Mouse (Mus musculus): Measurements from ENCODE around the gene Wwtr1. TPM values are rescaled to one million over a fixed set of nuclear protein-coding genes. Genes with fewer than 3 reads are reported as not detected.

The Wwtr1 gene
- polyA plus RNA-seq, 1 experiment from 2014 or later: 11.9 TPM

DNA sequence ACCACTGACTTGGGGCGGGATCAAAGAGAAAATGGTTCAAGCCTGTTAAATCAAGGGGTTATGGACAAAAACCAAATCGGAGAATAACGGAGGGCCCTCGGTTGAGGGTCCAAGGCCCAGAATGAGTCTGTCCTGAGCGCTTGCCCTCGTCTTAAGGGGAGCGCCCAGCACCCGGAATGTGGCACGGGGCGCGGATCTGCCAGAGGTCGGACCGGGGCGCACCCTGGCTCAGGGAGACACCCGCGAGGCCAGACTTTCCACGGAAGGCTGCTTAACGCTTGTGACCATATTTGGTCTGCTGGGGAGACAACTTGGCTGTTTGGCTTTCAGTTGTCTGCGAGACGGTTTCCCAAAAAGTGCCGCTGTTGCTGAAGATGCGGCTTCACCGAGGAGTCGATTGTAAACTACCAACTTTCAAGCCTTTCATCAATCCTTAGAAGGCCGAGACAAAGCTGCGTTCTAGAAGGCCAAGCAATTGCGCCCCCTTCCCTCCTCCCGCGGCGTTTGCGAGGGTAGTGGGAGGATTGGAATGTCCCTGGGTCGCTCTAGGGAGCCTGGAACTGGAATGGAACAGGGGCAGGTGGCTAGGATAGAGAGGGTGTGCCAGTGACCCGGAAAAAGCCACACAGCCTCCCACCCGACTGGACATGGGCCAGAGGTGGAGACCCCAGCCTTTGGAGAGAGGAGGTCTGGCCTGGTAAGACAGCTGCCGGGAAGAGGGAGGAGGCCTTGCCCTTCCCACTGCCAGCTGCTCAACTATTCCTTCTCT lies 530 bp upstream of the Wwtr1 start:
- peak; percentile 75 for DNase-seq (ENCODE audit: low spot score)
- H3K27me3 ChIP-seq (replicated peaks; ENCODE audit: low read depth, poor library complexity, severe bottlenecking): no peaks in the 10 kb centered on the region
- peaks cover 9% of the 10 kb centered on the region for H3K36me3 ChIP-seq (replicated peaks)
- H3K4me3 ChIP-seq: peak overlapping the region; percentile 91
- under 1% methylated on average over 35 of the region's 35 CpGs for WGBS
- H3K4me1 ChIP-seq: peaks cover 31% of the 10 kb centered on the region
- H3K9me3 ChIP-seq: no peaks in the 10 kb centered on the region
- peak overlapping the region; percentile 93 for H3K27ac ChIP-seq (replicated peaks)

GRCm38 (mm10) chr3:57574885-57575659 lies 638 bp downstream of the Wwtr1 start:
- peaks cover 17% of the 10 kb centered on the region for H3K36me3 ChIP-seq (replicated peaks)
- peak overlapping the region; percentile 93 for H3K27ac ChIP-seq (replicated peaks)
- H3K4me1 ChIP-seq: peaks cover 31% of the 10 kb centered on the region
- under 1% methylated on average over 59 of the region's 59 CpGs for WGBS
- peak; percentile 72 for DNase-seq (ENCODE audit: low spot score)
- H3K9me3 ChIP-seq: no peaks in the 10 kb centered on the region
- H3K27me3 ChIP-seq (replicated peaks; ENCODE audit: low read depth, poor library complexity, severe bottlenecking): no peaks in the 10 kb centered on the region
- H3K4me3 ChIP-seq: peak overlapping the region; percentile 91

- Histone ChIP-seq H3K9me3 (no peaks in the 10 kb centered on the region), H3K27me3 (replicated peaks; ENCODE audit: low read depth, poor library complexity, severe bottlenecking) (no peaks in the 10 kb centered on the region), H3K4me3 (peak overlapping the region; percentile 91), H3K4me1 (peaks cover 31% of the 10 kb centered on the region), H3K27ac (replicated peaks) (peak overlapping the region; percentile 93; the same call in 1 of the 2 replicates), H3K36me3 (replicated peaks) (peaks cover 27% of the 10 kb centered on the region)
- WGBS: 44% methylated on average over 14 of the region's 14 CpGs
- DNase-seq (ENCODE audit: low spot score): no peak
These were observed 1.7 kb downstream of the Wwtr1 start for GRCm38 (mm10) chr3:57573898-57574570.

DNA sequence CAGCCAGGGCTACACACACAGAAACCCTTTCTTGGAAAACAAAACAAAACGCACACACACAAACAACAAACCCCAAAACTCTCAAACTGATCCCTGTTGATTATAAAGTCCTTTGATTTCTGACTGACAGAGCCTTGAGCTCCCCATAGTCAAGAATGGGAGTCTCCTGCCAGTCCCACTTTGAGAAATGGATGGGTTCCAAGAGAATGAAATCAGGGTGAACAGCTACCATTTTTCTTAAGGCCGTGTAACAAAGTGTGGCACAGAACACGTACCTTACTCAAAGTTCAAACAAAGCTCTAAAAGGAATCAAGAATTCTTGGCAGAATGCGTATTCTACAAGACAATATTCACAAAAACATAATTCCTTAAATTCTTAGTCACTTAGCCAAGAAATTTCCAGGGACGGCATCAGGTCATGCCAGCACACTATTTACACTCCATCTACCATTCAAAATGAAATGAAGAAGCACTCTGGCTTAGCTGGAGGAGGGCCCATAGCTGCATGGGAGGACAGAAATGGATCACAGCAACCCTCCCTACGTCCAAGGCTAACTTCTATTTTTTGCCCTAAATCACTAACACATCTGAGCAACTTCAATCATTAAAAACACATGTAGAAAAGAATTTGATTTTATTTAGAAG lies 3.3 kb downstream of the Wwtr1 start:
- DNase-seq (ENCODE audit: low spot score): no peak
- Histone ChIP-seq H3K27ac (replicated peaks) (no peak overlapping the region), H3K9me3 (no peaks in the 10 kb centered on the region), H3K4me1 (peaks cover 31% of the 10 kb centered on the region), H3K27me3 (replicated peaks; ENCODE audit: low read depth, poor library complexity, severe bottlenecking) (no peaks in the 10 kb centered on the region), H3K36me3 (replicated peaks) (peaks cover 34% of the 10 kb centered on the region), H3K4me3 (no peak overlapping the region)
- 86% methylated on average over 6 of the region's 6 CpGs for WGBS

- Histone ChIP-seq H3K9me3 (no peaks in the 10 kb centered on the region), H3K27ac (replicated peaks) (no peak overlapping the region), H3K27me3 (replicated peaks; ENCODE audit: low read depth, poor library complexity, severe bottlenecking) (no peaks in the 10 kb centered on the region), H3K4me1 (peaks cover 13% of the 10 kb centered on the region; the same call in 1 of the 2 replicates), H3K36me3 (replicated peaks) (peaks cover 29% of the 10 kb centered on the region), H3K4me3 (no peak overlapping the region)
- no peak for DNase-seq (ENCODE audit: low spot score)
- WGBS: 81% methylated on average over 5 of the region's 5 CpGs
These were observed 9.1 kb downstream of the Wwtr1 start for GRCm38 (mm10) chr3:57566655-57567054.

GRCm38 (mm10) chr3:57563627-57564026 lies 12.1 kb downstream of the Wwtr1 start:
- H3K27ac ChIP-seq (replicated peaks): peak overlapping the region; percentile 65; the same call in 1 of the 2 replicates
- no peak overlapping the region for H3K4me3 ChIP-seq
- DNase-seq (ENCODE audit: low spot score): no peak
- H3K9me3 ChIP-seq: no peaks in the 10 kb centered on the region
- WGBS: 87% methylated on average over 5 of the region's 5 CpGs
- peaks cover 13% of the 10 kb centered on the region; the same call in 1 of the 2 replicates for H3K4me1 ChIP-seq
- H3K36me3 ChIP-seq (replicated peaks): peaks cover 28% of the 10 kb centered on the region
- no peaks in the 10 kb centered on the region for H3K27me3 ChIP-seq (replicated peaks; ENCODE audit: low read depth, poor library complexity, severe bottlenecking)

- DNase-seq (ENCODE audit: low spot score): peak; percentile 43
- Histone ChIP-seq H3K9me3 (no peaks in the 10 kb centered on the region), H3K4me3 (no peak overlapping the region), H3K27me3 (replicated peaks; ENCODE audit: low read depth, poor library complexity, severe bottlenecking) (no peaks in the 10 kb centered on the region), H3K36me3 (replicated peaks) (peaks cover 25% of the 10 kb centered on the region), H3K27ac (replicated peaks) (peak overlapping the region; percentile 65), H3K4me1 (peaks cover 13% of the 10 kb centered on the region; the same call in 1 of the 2 replicates)
- 62% methylated on average over 6 of the region's 6 CpGs for WGBS
These were observed 12.7 kb downstream of the Wwtr1 start for GRCm38 (mm10) chr3:57562996-57563506.

DNA sequence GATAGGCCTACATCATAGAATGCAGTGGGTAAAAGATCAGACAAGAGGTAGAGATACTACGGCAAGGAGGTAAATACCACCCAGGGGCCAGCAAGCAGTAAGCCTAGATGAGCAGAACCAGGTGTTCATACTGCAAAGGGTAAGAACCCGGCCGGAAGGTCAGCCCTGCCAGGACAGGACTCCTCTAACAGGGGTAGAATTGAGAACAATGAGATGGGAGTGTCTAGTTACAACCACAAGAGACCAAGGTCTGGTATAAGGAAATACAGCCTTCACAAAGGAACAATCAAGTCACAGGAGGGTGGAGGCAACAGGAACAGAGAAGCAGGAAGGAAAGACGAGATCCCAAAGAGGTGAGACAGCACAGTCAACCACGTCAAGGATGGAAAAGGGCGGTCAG lies 16.9 kb downstream of the Wwtr1 start:
- H3K27me3 ChIP-seq (replicated peaks; ENCODE audit: low read depth, poor library complexity, severe bottlenecking): no peaks in the 10 kb centered on the region
- no peak for DNase-seq (ENCODE audit: low spot score)
- H3K4me3 ChIP-seq: no peak overlapping the region
- H3K36me3 ChIP-seq (replicated peaks): peaks cover 25% of the 10 kb centered on the region
- 91% methylated on average over 6 of the region's 6 CpGs for WGBS
- H3K4me1 ChIP-seq: peaks cover 8% of the 10 kb centered on the region; the same call in 1 of the 2 replicates
- no peaks in the 10 kb centered on the region for H3K9me3 ChIP-seq
- no peak overlapping the region for H3K27ac ChIP-seq (replicated peaks)

GRCm38 (mm10) chr3:57557408-57557807 lies 18.3 kb downstream of the Wwtr1 start:
- Histone ChIP-seq H3K9me3 (no peaks in the 10 kb centered on the region), H3K4me3 (no peak overlapping the region), H3K36me3 (replicated peaks) (peaks cover 23% of the 10 kb centered on the region), H3K27ac (replicated peaks) (no peak overlapping the region), H3K4me1 (no peaks in the 10 kb centered on the region; the same call in 1 of the 2 replicates), H3K27me3 (replicated peaks; ENCODE audit: low read depth, poor library complexity, severe bottlenecking) (no peaks in the 10 kb centered on the region)
- 93% methylated on average over 4 of the region's 4 CpGs for WGBS
- DNase-seq (ENCODE audit: low spot score): no peak

DNA sequence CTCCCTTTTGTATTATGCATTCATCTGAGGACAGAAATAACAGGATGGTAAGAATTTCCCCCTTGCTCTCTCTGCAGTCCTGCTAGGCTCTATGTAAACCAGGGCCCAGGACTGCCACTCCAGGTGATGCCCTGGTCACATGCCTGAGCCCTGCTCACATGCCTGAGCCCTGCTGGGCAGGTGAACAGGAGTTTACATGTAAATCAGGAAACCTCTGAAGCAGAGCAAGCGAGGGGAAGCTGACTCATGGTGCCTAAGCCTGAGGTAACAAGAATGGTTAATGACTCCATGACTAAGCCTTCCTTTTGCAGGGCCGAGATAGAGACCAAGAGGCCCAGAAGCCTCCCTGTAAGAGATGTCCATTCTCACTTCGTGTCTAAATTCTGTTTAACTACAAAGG lies 20.1 kb downstream of the Wwtr1 start:
- no peaks in the 10 kb centered on the region for H3K27me3 ChIP-seq (replicated peaks; ENCODE audit: low read depth, poor library complexity, severe bottlenecking)
- WGBS: 65% methylated on average over 3 of the region's 3 CpGs
- no peak overlapping the region for H3K4me3 ChIP-seq
- no peak for DNase-seq (ENCODE audit: low spot score)
- H3K27ac ChIP-seq (replicated peaks): no peak overlapping the region
- H3K9me3 ChIP-seq: no peaks in the 10 kb centered on the region
- peaks cover 15% of the 10 kb centered on the region for H3K36me3 ChIP-seq (replicated peaks)
- H3K4me1 ChIP-seq: peaks cover 13% of the 10 kb centered on the region

- Histone ChIP-seq H3K4me1 (peaks cover 13% of the 10 kb centered on the region), H3K36me3 (replicated peaks) (peaks cover 9% of the 10 kb centered on the region), H3K27ac (replicated peaks) (no peak overlapping the region), H3K27me3 (replicated peaks; ENCODE audit: low read depth, poor library complexity, severe bottlenecking) (no peaks in the 10 kb centered on the region), H3K9me3 (no peaks in the 10 kb centered on the region), H3K4me3 (no peak overlapping the region)
- no peak for DNase-seq (ENCODE audit: low spot score)
- 89% methylated on average over 3 of the region's 3 CpGs for whole genome bisulfite sequencing
These were observed 20.8 kb downstream of the Wwtr1 start for GRCm38 (mm10) chr3:57554890-57555239.
